Mouse (Mus musculus) Patski (cell line): ENCODE results near the gene Fip1l1. TPM values are rescaled to one million over a fixed set of nuclear protein-coding genes. Genes with fewer than 3 reads are reported as not detected.
A peak's percentile ranks its signal among the peaks of the same experiment; 100 is the strongest.

ENCODE experiments used
- ATAC-seq: fragments of 100-300 bp; one replicate; pipeline ENCODE4 v1.8.0; 2021
- CTCF ChIA-PET: fragments of 350-600 bp; sonication (Branson Sonifier 250); formaldehyde crosslinking; loops from one replicate; lab custom pipeline; 2022; ENCODE audit warnings: inconsistent platforms; lab: Charles Lee
- POLR2A ChIA-PET: fragments of 350-600 bp; sonication (Branson Sonifier 250); formaldehyde crosslinking; loops from one replicate; lab custom pipeline; 2022; ENCODE audit warnings: antibody characterized with exemption, inconsistent platforms; lab: Charles Lee
- DNase-seq: peaks from one replicate; pipeline ENCODE4 v3.0.0-alpha.2; 2011; ENCODE audit warnings: low read depth, low spot score
- H3K27me3 ChIP-seq: fragments of 371-371 bp; one replicate; pipeline ENCODE4 v1.5.1; 2021
- CTCF ChIP-seq: fragments of 100-300 bp; IDR thresholded peaks from one replicate; pipeline ENCODE4 v1.5.1; 2021
- in situ Hi-C: fragments of 300-500 bp; cut with MboI; formaldehyde crosslinking; loops from 3 replicates; pipeline ENCODE4 v1.11.1; 2018; ENCODE audit warnings: low pct_unique_long_range_greater_than_20kb, mixed read lengths
- polyA plus RNA-seq: library from polyadenylated mRNA; unstranded; gene quantifications from one replicate; pipeline ENCODE4 v1.2.3, GENCODE M21; 2021

The Fip1l1 gene
- polyA plus RNA-seq, 1 experiment from 2014 or later = 96.7 TPM

GRCm38 (mm10) chr5:74628001-74628400 is 92.8 kb downstream of the Fip1l1 start:
- CTCF ChIA-PET = interaction anchor here (1.4 kb wide), 1 partner anchor 10 kb away, joined by 3 read pairs; no protein-coding TSS in a partner anchor
- no peaks in the 10 kb centered on the region for H3K27me3 ChIP-seq
- DNase-seq = no peak
- ATAC-seq = no peak
- in situ Hi-C loops = loop anchor here (25.0 kb wide), 1 partner anchor 309 kb away; no protein-coding TSS in a partner anchor
- TF ChIP-seq CTCF = no peak
- POLR2A ChIA-PET = no interaction called here

GRCm38 (mm10) chr5:74632369-74633114 is 97.3 kb downstream of the Fip1l1 start:
- no peak for DNase-seq
- no peak for TF ChIP-seq CTCF
- CTCF ChIA-PET = interaction anchor here (1.3 to 1.4 kb wide), 3 partner anchors 9 to 312 kb away, joined by 4 to 5 read pairs (median 5); no protein-coding TSS in a partner anchor
- ATAC-seq = no peak
- no peaks in the 10 kb centered on the region for H3K27me3 ChIP-seq
- POLR2A ChIA-PET = interaction anchor here (0.5 kb wide), 1 partner anchor 35 kb away, joined by 4 read pairs; no protein-coding TSS in a partner anchor
- in situ Hi-C loops = loop anchor here (25.0 kb wide), 1 partner anchor 305 kb away; no protein-coding TSS in a partner anchor

- in situ Hi-C loops = loop anchor here (25.0 kb wide), 1 partner anchor 304 kb away; no protein-coding TSS in a partner anchor
- CTCF ChIA-PET = interaction anchor here (1.4 to 2.0 kb wide), 3 partner anchors 8 to 311 kb away, joined by 5 to 6 read pairs (median 5); no protein-coding TSS in a partner anchor
- H3K27me3 ChIP-seq = no peaks in the 10 kb centered on the region
- DNase-seq = no peak
- POLR2A ChIA-PET = no interaction called here
- TF ChIP-seq CTCF = no peak
- ATAC-seq = no peak
Measured at GRCm38 (mm10) chr5:74633453-74633852, 98.2 kb downstream of the Fip1l1 start.

GRCm38 (mm10) chr5:74634391-74634790 is 99.1 kb downstream of the Fip1l1 start:
- H3K27me3 ChIP-seq = no peaks in the 10 kb centered on the region
- CTCF ChIA-PET = interaction anchor here (2.0 kb wide), 1 partner anchor 15 kb away, joined by 6 read pairs; no protein-coding TSS in a partner anchor
- DNase-seq (no peak), ATAC-seq (no peak)
- in situ Hi-C loops = loop anchor here (25.0 kb wide), 1 partner anchor 303 kb away; no protein-coding TSS in a partner anchor
- POLR2A ChIA-PET = no interaction called here
- no peak for TF ChIP-seq CTCF

GRCm38 (mm10) chr5:74639516-74639915 is 104.3 kb downstream of the Fip1l1 start:
- in situ Hi-C loops = loop anchor here (5.0 to 25.0 kb wide), 2 partner anchors 298 to 508 kb away; no protein-coding TSS in a partner anchor
- H3K27me3 ChIP-seq = no peaks in the 10 kb centered on the region
- POLR2A ChIA-PET = interaction anchor here (0.7 to 1.2 kb wide), 3 partner anchors 65 to 225 kb away, joined by 3 to 4 read pairs (median 3); no protein-coding TSS in a partner anchor
- no peak for DNase-seq
- CTCF ChIA-PET = interaction anchor here (0.9 to 2.8 kb wide), 3 partner anchors 9 to 517 kb away, joined by 3 to 15 read pairs (median 3); no protein-coding TSS in a partner anchor
- no peak for TF ChIP-seq CTCF
- no peak for ATAC-seq

GRCm38 (mm10) chr5:74640504-74640903 is 105.3 kb downstream of the Fip1l1 start:
- ATAC-seq (peak; percentile 6), DNase-seq (no peak)
- no peak for TF ChIP-seq CTCF
- ChIA-PET CTCF (interaction anchor here (0.6 to 2.8 kb wide), 34 partner anchors 8 to 515 kb away, joined by 3 to 15 read pairs (median 5); no protein-coding TSS in a partner anchor), POLR2A (interaction anchor here (1.1 to 2.0 kb wide), 3 partner anchors 128 to 224 kb away, joined by 3 to 5 read pairs (median 4); no protein-coding TSS in a partner anchor)
- H3K27me3 ChIP-seq = no peaks in the 10 kb centered on the region
- in situ Hi-C loops = loop anchor here (25.0 kb wide), 1 partner anchor 297 kb away; no protein-coding TSS in a partner anchor

GRCm38 (mm10) chr5:74641000-74641399 is 105.8 kb downstream of the Fip1l1 start:
- no peaks in the 10 kb centered on the region for H3K27me3 ChIP-seq
- in situ Hi-C loops = loop anchor here (25.0 kb wide), 1 partner anchor 296 kb away; no protein-coding TSS in a partner anchor
- ATAC-seq = peak; percentile 88
- TF ChIP-seq CTCF = peak; percentile 80
- ChIA-PET POLR2A (interaction anchor here (1.2 to 2.0 kb wide), 2 partner anchors 128 to 150 kb away, joined by 3 to 5 read pairs; no protein-coding TSS in a partner anchor), CTCF (interaction anchor here (0.6 to 2.8 kb wide), 43 partner anchors 8 to 515 kb away, joined by 3 to 15 read pairs (median 5); no protein-coding TSS in a partner anchor)
- no peak for DNase-seq

GRCm38 (mm10) chr5:74642291-74642690 is 107.0 kb downstream of the Fip1l1 start:
- TF ChIP-seq CTCF = no peak
- no peaks in the 10 kb centered on the region for H3K27me3 ChIP-seq
- DNase-seq = no peak
- in situ Hi-C loops = loop anchor here (25.0 kb wide), 1 partner anchor 295 kb away; no protein-coding TSS in a partner anchor
- POLR2A ChIA-PET = no interaction called here
- ATAC-seq = no peak
- CTCF ChIA-PET = interaction anchor here (1.3 to 2.8 kb wide), 12 partner anchors 10 to 513 kb away, joined by 3 to 15 read pairs (median 7); no protein-coding TSS in a partner anchor

- DNase-seq (no peak), ATAC-seq (no peak)
- in situ Hi-C loops = loop anchor here (25.0 kb wide), 1 partner anchor 290 kb away; no protein-coding TSS in a partner anchor
- ChIA-PET CTCF (no interaction called here), POLR2A (no interaction called here)
- H3K27me3 ChIP-seq = no peaks in the 10 kb centered on the region
- no peak for TF ChIP-seq CTCF
Measured at GRCm38 (mm10) chr5:74647584-74647984, 112.3 kb downstream of the Fip1l1 start.

GRCm38 (mm10) chr5:74648216-74648615 is 113.0 kb downstream of the Fip1l1 start:
- DNase-seq = no peak
- no peaks in the 10 kb centered on the region for H3K27me3 ChIP-seq
- no peak for TF ChIP-seq CTCF
- CTCF ChIA-PET = no interaction called here
- ATAC-seq = no peak
- POLR2A ChIA-PET = no interaction called here
- in situ Hi-C loops = loop anchor here (25.0 kb wide), 1 partner anchor 289 kb away; no protein-coding TSS in a partner anchor

Other genes with a start within 250 kb of the Fip1l1 start
- gene Scfd2, start 3.7 kb upstream of the Fip1l1 start, polyA plus RNA-seq = 8.6 TPM
- gene Lnx1, start 167.5 kb downstream of the Fip1l1 start, polyA plus RNA-seq = 0.09 TPM